ENCODE assay signal across 12 mouse cellular contexts in genomic region chr3:79144085-79144484, GRCm38 (mm10).
DNase-seq lines count a peak whose midpoint lies in the region; ATAC-seq lines count a peak whose summit lies in the region.
"Had no signal": no experiment of that assay in that cellular context is flagged by ENCODE, and none has a peak within 500 bp of the region (broad histone marks: within the 10 kb centered on the region; RNA-seq: fewer than 3 reads in every experiment).

No protein-coding gene starts in this region.

- intact Hi-C loops in heart, postnatal 14 days (cut with DNase I): loop anchor here (10.0 kb wide), 1 partner anchor 51 kb away; no protein-coding TSS in a partner anchor

- WGBS in heart, embryonic 14.5 days: 42% methylated on average over 6 of the region's 6 CpGs
- WGBS in hindbrain, embryonic 16.5 days: 31% methylated on average over 6 of the region's 6 CpGs

- peak overlapping the region; percentile 74 for H3K9ac ChIP-seq in heart, embryonic 14.5 days (ENCODE audit: low read length)
- peak overlapping the region; percentile 51 for H3K9ac ChIP-seq in hindbrain, embryonic 16.5 days (ENCODE audit: low read depth, low read length)
- H3K9ac ChIP-seq: liver, embryonic 14.5 days had no signal

- H3K4me2 ChIP-seq in heart, embryonic 14.5 days (ENCODE audit: low read length): peak overlapping the region; percentile 71
- H3K4me2 ChIP-seq in hindbrain, embryonic 16.5 days (ENCODE audit: low read length): peak overlapping the region; percentile 48

- no peak for DNase-seq in heart, postnatal 14 days
- peak; percentile 16 for DNase-seq in ES-CJ7 (ENCODE audit: low read depth, low spot score)
- peak; percentile 25 for DNase-seq in R1 (ENCODE audit: low read depth, low spot score)
- DNase-seq in urinary bladder, postnatal 14 days (ENCODE audit: low spot score): no peak
- DNase-seq in urinary bladder, postnatal 10 days (ENCODE audit: low spot score): no peak
- DNase-seq in thymus, postnatal 4 days: no peak
- DNase-seq: kidney, postnatal 10 days had no signal

- no peaks in the 10 kb centered on the region for H3K27me3 ChIP-seq in heart, embryonic 14.5 days (ENCODE audit: control insufficient read depth, insufficient read depth, low read length)
- H3K27me3 ChIP-seq in hindbrain, embryonic 16.5 days (replicated peaks; ENCODE audit: control insufficient read depth, insufficient read depth, low read length): no peaks in the 10 kb centered on the region
- H3K27me3 ChIP-seq: embryonic facial prominence, embryonic 12.5 days had no signal

- no peaks in the 10 kb centered on the region for H3K9me3 ChIP-seq in heart, embryonic 14.5 days (ENCODE audit: control insufficient read depth, low read length)
- H3K9me3 ChIP-seq in hindbrain, embryonic 16.5 days (ENCODE audit: control insufficient read depth, low read length): no peaks in the 10 kb centered on the region
- H3K9me3 ChIP-seq: embryonic facial prominence, embryonic 12.5 days had no signal

- H3K27ac ChIP-seq in heart, embryonic 14.5 days (replicated peaks in 1 of 2; ENCODE audit: control insufficient read depth in 1 of 2, insufficient read depth in 1 of 2, low read depth in 2 of 2, low read length in 2 of 2): peak overlapping the region in 1 of 2 experiments; percentile 91; a peak in 1 of 4 replicates
- peak overlapping the region; percentile 36; the same call in 1 of the 2 replicates for H3K27ac ChIP-seq in hindbrain, embryonic 16.5 days (ENCODE audit: low read depth, low read length)
- H3K27ac ChIP-seq: liver, embryonic 14.5 days; macrophage had no signal

- peaks cover 21 to 57% of the 10 kb centered on the region in 2 experiments for H3K4me1 ChIP-seq in heart, embryonic 14.5 days (ENCODE audit: control insufficient read depth in 2 of 2, insufficient read depth in 2 of 2, low read length in 2 of 2)
- peaks cover 29% of the 10 kb centered on the region for H3K4me1 ChIP-seq in hindbrain, embryonic 16.5 days (ENCODE audit: control insufficient read depth, insufficient read depth, low read depth, low read length)

- no peak for ATAC-seq in heart, embryonic 14.5 days (ENCODE audit: insufficient number of reproducible peaks, insufficient read depth, low FRiP score, low read depth)
- ATAC-seq in hindbrain, embryonic 16.5 days: no peak

- H3K36me3 ChIP-seq in heart, embryonic 14.5 days (ENCODE audit: control insufficient read depth, insufficient read depth, low read length): no peaks in the 10 kb centered on the region
- H3K36me3 ChIP-seq in hindbrain, embryonic 16.5 days (ENCODE audit: control insufficient read depth, insufficient read depth, low read length): no peaks in the 10 kb centered on the region
- H3K36me3 ChIP-seq: embryonic facial prominence, embryonic 12.5 days had no signal

- H3K4me3 ChIP-seq in heart, embryonic 14.5 days (ENCODE audit: control insufficient read depth in 1 of 2, insufficient read depth in 1 of 2, low read depth in 1 of 2, low read length in 2 of 2): no peak overlapping the region; a peak in 1 of 4 replicates
- H3K4me3 ChIP-seq in hindbrain, embryonic 16.5 days (ENCODE audit: low read length): peak overlapping the region; percentile 47

Comparison
In these comparisons a context has a peak if more than half of its experiments do, and no peak if none do; other contexts are left out.
1. DNase-seq: peak in ES-CJ7 (single experiment) and R1 (single experiment); none in heart, postnatal 14 days (0 of 2), urinary bladder, postnatal 14 days (single experiment), urinary bladder, postnatal 10 days (single experiment) and thymus, postnatal 4 days (single experiment).